Mouse (Mus musculus): ENCODE results near the gene Gria4. TPM values are rescaled to one million over a fixed set of nuclear protein-coding genes. Genes with fewer than 3 reads are reported as not detected.

Gria4 gene
- polyA plus RNA-seq, 1 experiment from 2014 or later = 1.2 TPM

DNA sequence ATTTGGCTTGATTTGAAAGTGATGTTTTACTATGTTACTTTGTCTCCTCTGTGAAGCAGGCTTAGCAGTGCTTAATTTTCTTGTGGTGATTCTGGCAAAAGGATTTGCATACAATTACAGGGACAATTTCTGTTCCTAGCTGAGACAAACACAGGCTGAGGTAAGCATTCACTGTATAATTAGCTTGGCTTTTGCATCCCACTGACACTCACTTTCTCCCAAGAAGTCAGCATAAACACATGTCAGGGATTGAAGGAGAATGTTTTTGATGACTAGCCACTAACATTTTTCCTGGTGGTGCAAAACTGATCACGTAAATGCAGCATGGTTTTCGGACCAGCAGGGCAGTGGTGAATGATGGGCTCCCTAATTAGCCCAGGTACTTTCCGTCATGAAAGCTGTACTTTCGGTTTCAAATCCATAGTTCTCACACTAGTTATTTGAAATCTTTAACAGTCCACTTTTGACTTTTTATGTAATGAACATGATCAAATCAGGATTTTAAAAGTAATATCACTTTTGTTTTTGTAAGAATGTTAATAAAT, 240.5 kb downstream of the Gria4 start:
- no peak for ATAC-seq (ENCODE audit: low FRiP score, low TSS enrichment)
- DNase-seq (ENCODE audit: low spot score) = no peak
- no peak for TF ChIP-seq EP300 (optimal IDR thresholded peaks at IDR 0.05)
- TF ChIP-seq CTCF (IDR thresholded peaks at IDR 0.05; ENCODE audit: low read depth) = no peak
- Histone ChIP-seq H3K4me1 (replicated peaks; ENCODE audit: control insufficient read depth, insufficient read depth) (no peaks in the 10 kb centered on the region), H3K4me2 (replicated peaks; ENCODE audit: low read depth) (no peak overlapping the region), H3K27me3 (ENCODE audit: control insufficient read depth, insufficient read depth, low read length) (no peaks in the 10 kb centered on the region), H3K4me3 (ENCODE audit: low read depth, low read length) (no peak overlapping the region), H3K9me3 (ENCODE audit: control insufficient read depth, low read length) (no peaks in the 10 kb centered on the region), H3K27ac (replicated peaks) (no peak overlapping the region), H3K9ac (ENCODE audit: low read length) (no peak overlapping the region), H3K36me3 (ENCODE audit: control insufficient read depth, insufficient read depth, low read length) (no peaks in the 10 kb centered on the region)
- WGBS = 42% methylated on average over 4 of the region's 4 CpGs

DNA sequence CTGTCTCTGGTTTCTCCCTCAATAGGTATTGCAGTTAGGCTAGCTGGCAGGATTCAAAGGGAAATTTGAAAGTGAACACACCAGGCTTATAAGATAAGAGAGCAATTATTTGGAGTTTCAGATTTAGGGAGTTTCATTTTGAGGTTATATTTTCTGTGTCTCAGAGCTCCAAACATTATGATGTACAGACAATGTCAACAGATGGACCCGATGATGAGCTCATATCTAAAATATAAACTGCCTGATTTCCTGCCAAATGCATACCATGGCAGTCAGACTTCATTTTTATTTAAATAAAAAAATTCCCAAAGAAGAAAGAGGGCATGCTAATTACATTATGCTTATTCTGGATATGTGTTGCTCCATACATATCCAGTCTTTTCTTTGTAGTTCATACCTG, 256.8 kb downstream of the Gria4 start:
- TF ChIP-seq EP300 (optimal IDR thresholded peaks at IDR 0.05) = no peak
- TF ChIP-seq CTCF (IDR thresholded peaks at IDR 0.05; ENCODE audit: low read depth) = no peak
- Histone ChIP-seq H3K27me3 (ENCODE audit: control insufficient read depth, insufficient read depth, low read length) (no peaks in the 10 kb centered on the region), H3K9ac (ENCODE audit: low read length) (no peak overlapping the region), H3K4me3 (ENCODE audit: low read depth, low read length) (no peak overlapping the region), H3K4me2 (replicated peaks; ENCODE audit: low read depth) (no peak overlapping the region), H3K4me1 (replicated peaks; ENCODE audit: control insufficient read depth, insufficient read depth) (no peaks in the 10 kb centered on the region), H3K36me3 (ENCODE audit: control insufficient read depth, insufficient read depth, low read length) (no peaks in the 10 kb centered on the region), H3K9me3 (ENCODE audit: control insufficient read depth, low read length) (no peaks in the 10 kb centered on the region), H3K27ac (replicated peaks) (no peak overlapping the region)
- ATAC-seq (ENCODE audit: low FRiP score, low TSS enrichment) (no peak), DNase-seq (ENCODE audit: low spot score) (no peak)
- 61% methylated on average over 1 of the region's 1 CpGs for WGBS

DNA sequence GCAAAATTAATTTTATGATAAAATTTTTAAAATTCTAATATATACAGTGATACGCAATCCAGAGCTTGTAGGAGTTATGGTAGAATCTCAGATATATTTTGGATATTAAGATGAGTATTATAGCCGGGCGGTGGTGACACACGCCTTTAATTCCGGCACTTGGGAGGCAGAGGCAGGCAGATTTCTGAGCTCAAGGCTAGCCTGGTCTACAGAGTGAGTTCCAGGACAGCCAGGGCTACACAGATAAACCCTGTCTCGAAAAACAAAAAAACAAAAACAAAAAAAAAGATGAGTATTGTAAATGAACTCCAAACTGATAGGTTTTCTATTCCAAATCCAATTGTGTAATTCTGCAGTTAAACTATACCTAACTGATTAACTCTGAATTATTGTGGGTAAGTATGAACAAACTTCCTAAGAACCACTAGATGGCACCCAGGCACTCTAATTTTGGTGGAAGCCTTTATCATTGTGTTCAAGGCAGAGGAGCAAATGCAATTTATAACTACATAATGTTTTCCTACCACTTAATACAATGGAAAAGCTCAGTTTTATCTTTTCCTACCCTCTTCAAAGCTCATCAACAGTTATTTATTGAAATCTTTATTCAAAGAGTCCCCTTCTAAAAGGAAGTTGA, 259.4 kb downstream of the Gria4 start:
- ATAC-seq (ENCODE audit: low FRiP score, low TSS enrichment) (no peak), DNase-seq (ENCODE audit: low spot score) (no peak)
- no peaks in the 10 kb centered on the region for H3K27me3 ChIP-seq (ENCODE audit: control insufficient read depth, insufficient read depth, low read length)
- H3K4me2 ChIP-seq (replicated peaks; ENCODE audit: low read depth) = no peak overlapping the region
- H3K4me1 ChIP-seq (replicated peaks; ENCODE audit: control insufficient read depth, insufficient read depth) = no peaks in the 10 kb centered on the region
- H3K4me3 ChIP-seq (ENCODE audit: low read depth, low read length) = no peak overlapping the region
- TF ChIP-seq EP300 (optimal IDR thresholded peaks at IDR 0.05) = no peak
- peak; percentile 73 for TF ChIP-seq CTCF (IDR thresholded peaks at IDR 0.05; ENCODE audit: low read depth)
- no peak overlapping the region for H3K9ac ChIP-seq (ENCODE audit: low read length)
- H3K27ac ChIP-seq (replicated peaks) = no peak overlapping the region
- WGBS = 89% methylated on average over 6 of the region's 6 CpGs
- H3K9me3 ChIP-seq (ENCODE audit: control insufficient read depth, low read length) = no peaks in the 10 kb centered on the region
- H3K36me3 ChIP-seq (ENCODE audit: control insufficient read depth, insufficient read depth, low read length) = no peaks in the 10 kb centered on the region

DNA sequence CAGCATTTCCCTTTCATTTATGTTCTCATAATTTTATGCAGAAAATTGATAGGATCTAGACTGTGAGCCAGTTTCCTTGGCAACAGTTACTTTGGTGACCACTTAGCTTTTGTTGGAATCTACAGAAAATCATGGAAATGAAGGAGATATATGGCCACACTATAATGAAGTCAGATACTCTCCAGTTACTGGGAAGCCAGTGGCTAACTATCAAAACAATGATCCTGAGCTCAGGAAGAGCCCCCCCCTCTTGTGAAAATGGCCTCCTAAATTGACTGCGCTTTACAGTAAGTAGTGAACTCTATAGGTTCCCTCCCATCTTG, 281.5 kb downstream of the Gria4 start:
- DNase-seq (ENCODE audit: low spot score) (no peak), ATAC-seq (ENCODE audit: low FRiP score, low TSS enrichment) (no peak)
- H3K4me1 ChIP-seq (replicated peaks; ENCODE audit: control insufficient read depth, insufficient read depth) = no peaks in the 10 kb centered on the region
- no peak overlapping the region for H3K9ac ChIP-seq (ENCODE audit: low read length)
- H3K27ac ChIP-seq (replicated peaks) = no peak overlapping the region
- H3K27me3 ChIP-seq (ENCODE audit: control insufficient read depth, insufficient read depth, low read length) = no peaks in the 10 kb centered on the region
- H3K36me3 ChIP-seq (ENCODE audit: control insufficient read depth, insufficient read depth, low read length) = no peaks in the 10 kb centered on the region
- 97% methylated on average over 1 of the region's 1 CpGs for WGBS
- no peak overlapping the region for H3K4me3 ChIP-seq (ENCODE audit: low read depth, low read length)
- no peak for TF ChIP-seq CTCF (IDR thresholded peaks at IDR 0.05; ENCODE audit: low read depth)
- no peak for TF ChIP-seq EP300 (optimal IDR thresholded peaks at IDR 0.05)
- H3K9me3 ChIP-seq (ENCODE audit: control insufficient read depth, low read length) = no peaks in the 10 kb centered on the region
- H3K4me2 ChIP-seq (replicated peaks; ENCODE audit: low read depth) = no peak overlapping the region

DNA sequence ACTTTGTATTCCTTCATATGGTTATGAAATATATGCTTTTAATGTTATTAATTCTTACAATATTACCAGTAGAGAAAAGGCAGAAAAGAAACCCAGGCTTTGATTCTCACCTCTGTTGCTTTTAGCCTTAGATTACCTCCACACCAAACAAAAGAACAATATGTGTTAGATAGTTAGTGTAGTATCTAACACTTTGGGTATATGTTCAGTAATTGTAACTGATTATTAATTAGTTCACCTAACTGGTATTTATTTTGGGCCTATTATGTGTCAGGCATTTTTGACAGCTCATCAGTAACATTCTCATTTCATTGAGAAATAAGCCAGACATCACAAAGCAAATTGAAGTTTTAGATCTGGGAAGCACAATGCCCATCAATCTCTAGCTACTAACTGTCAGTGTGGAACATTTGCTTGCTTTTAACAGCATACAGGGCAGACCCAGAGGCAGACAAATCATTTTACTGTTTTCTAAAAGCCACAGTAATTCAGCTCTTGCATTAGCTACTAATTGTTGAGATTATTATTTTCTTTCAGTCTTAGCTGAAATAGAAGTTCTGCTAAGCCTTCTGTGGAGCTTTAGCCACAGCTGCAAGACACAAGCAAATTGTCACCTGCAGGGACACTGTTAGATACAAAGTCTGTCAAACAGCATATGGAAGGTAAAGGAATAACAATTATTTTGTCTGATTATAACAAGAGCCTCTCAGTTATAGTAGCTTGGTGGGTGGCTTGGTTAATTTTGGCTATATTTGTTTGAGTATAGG, 282.1 kb downstream of the Gria4 start:
- H3K36me3 ChIP-seq (ENCODE audit: control insufficient read depth, insufficient read depth, low read length) = no peaks in the 10 kb centered on the region
- H3K4me2 ChIP-seq (replicated peaks; ENCODE audit: low read depth) = no peak overlapping the region
- no peak overlapping the region for H3K4me3 ChIP-seq (ENCODE audit: low read depth, low read length)
- TF ChIP-seq EP300 (optimal IDR thresholded peaks at IDR 0.05) (no peak), CTCF (IDR thresholded peaks at IDR 0.05; ENCODE audit: low read depth) (no peak)
- DNase-seq (ENCODE audit: low spot score) (no peak), ATAC-seq (ENCODE audit: low FRiP score, low TSS enrichment) (no peak)
- no peaks in the 10 kb centered on the region for H3K27me3 ChIP-seq (ENCODE audit: control insufficient read depth, insufficient read depth, low read length)
- no peak overlapping the region for H3K9ac ChIP-seq (ENCODE audit: low read length)
- no peaks in the 10 kb centered on the region for H3K4me1 ChIP-seq (replicated peaks; ENCODE audit: control insufficient read depth, insufficient read depth)
- H3K27ac ChIP-seq (replicated peaks) = no peak overlapping the region
- H3K9me3 ChIP-seq (ENCODE audit: control insufficient read depth, low read length) = no peaks in the 10 kb centered on the region

DNA sequence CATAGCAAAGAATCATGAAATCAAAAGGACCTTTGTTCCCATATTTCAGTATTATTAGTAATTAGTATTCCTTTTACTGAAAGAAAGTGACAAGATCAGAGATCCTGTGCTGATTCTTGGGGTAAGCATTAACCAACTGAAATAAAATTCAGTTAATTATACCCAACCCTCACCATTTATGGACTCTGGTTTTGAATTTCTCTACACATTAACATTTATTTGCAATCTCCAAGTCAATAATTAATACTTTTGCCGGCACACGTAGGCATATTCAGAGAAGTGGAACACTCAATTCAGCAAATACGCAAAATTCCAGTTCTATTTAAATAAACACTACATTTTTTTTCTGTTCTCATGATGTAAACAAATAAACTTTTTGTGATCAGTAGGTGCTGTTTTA, 289.9 kb downstream of the Gria4 start:
- DNase-seq (ENCODE audit: low spot score) = no peak
- no peak overlapping the region for H3K4me2 ChIP-seq (replicated peaks; ENCODE audit: low read depth)
- H3K9ac ChIP-seq (ENCODE audit: low read length) = no peak overlapping the region
- no peaks in the 10 kb centered on the region for H3K9me3 ChIP-seq (ENCODE audit: control insufficient read depth, low read length)
- H3K4me3 ChIP-seq (ENCODE audit: low read depth, low read length) = no peak overlapping the region
- no peak overlapping the region for H3K27ac ChIP-seq (replicated peaks)
- TF ChIP-seq CTCF (IDR thresholded peaks at IDR 0.05; ENCODE audit: low read depth) = no peak
- no peak for TF ChIP-seq EP300 (optimal IDR thresholded peaks at IDR 0.05)
- ATAC-seq (ENCODE audit: low FRiP score, low TSS enrichment) = no peak
- H3K36me3 ChIP-seq (ENCODE audit: control insufficient read depth, insufficient read depth, low read length) = no peaks in the 10 kb centered on the region
- H3K4me1 ChIP-seq (replicated peaks; ENCODE audit: control insufficient read depth, insufficient read depth) = no peaks in the 10 kb centered on the region
- H3K27me3 ChIP-seq (ENCODE audit: control insufficient read depth, insufficient read depth, low read length) = no peaks in the 10 kb centered on the region
- 84% methylated on average over 3 of the region's 3 CpGs for WGBS

All from stomach, postnatal 0 days (tissue).